1 mouse cellular context compared by ENCODE assay signal in the genomic region with DNA sequence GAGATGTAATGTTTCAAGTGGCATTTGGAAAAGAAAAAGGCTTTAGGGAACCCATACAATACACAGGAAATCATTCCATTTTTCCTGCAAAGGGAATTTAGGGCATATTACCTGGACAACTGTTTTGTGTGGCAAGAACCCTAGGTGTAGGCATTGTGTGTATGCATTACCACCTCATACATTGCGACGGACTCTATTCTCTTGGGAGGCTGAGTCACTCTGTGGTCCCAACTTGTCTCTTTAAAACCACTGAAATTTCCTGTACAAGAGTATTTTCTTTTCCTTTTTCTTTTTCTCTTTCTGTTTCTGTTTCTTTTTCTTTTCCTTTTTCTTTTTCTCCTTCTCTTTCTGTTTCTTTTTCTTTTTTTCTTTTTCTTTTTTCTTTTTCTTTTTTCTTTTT.
TF ChIP-seq lines count a peak whose summit lies in the region.

No protein-coding gene starts in this region.

TF ChIP-seq in CH12.LX, 34 proteins besides CTCF, POLR2A, EP300 and RAD21 (continued from another document):
- no peak for TF ChIP-seq ZNF384 (IDR thresholded peaks at IDR 0.05; ENCODE audit: low read depth, low read length)
- TF ChIP-seq ZC3H11A (IDR thresholded peaks at IDR 0.05; ENCODE audit: low read depth, low read length) = no peak
- no peak for TF ChIP-seq MEF2A (IDR thresholded peaks at IDR 0.05; ENCODE audit: borderline replicate concordance, low read depth, low read length)
- TF ChIP-seq MXI1 (IDR thresholded peaks at IDR 0.05; ENCODE audit: low read depth, low read length) = no peak
- TF ChIP-seq JUND (conservative IDR thresholded peaks at IDR 0.05; ENCODE audit: low read depth, low read length) = peak; percentile 44; the same call in 1 of the 2 replicates
- no peak for TF ChIP-seq SIN3A (IDR thresholded peaks at IDR 0.05; ENCODE audit: low read length)
- no peak for TF ChIP-seq SMC3 (IDR thresholded peaks at IDR 0.05; ENCODE audit: low read depth, low read length)
- no peak for TF ChIP-seq NELFE (IDR thresholded peaks at IDR 0.05; ENCODE audit: low read depth, low read length)
- no peak for TF ChIP-seq POLR2AphosphoS2 (IDR thresholded peaks at IDR 0.05; ENCODE audit: low read depth, low read length)
- TF ChIP-seq MAFK (IDR thresholded peaks at IDR 0.05; ENCODE audit: insufficient replicate concordance, low read length) = no peak
- TF ChIP-seq JUN (IDR thresholded peaks at IDR 0.05; ENCODE audit: insufficient read depth, low read depth, low read length) = peak; percentile 20; the same call in 1 of the 2 replicates
- TF ChIP-seq CHD2 (IDR thresholded peaks at IDR 0.05; ENCODE audit: low read length) = no peak
- no peak for TF ChIP-seq BHLHE40 (IDR thresholded peaks at IDR 0.05; ENCODE audit: low read depth, low read length)
- no peak for TF ChIP-seq USF1 (IDR thresholded peaks at IDR 0.05; ENCODE audit: low read depth, low read length)
- TF ChIP-seq GABPA (IDR thresholded peaks at IDR 0.05; ENCODE audit: insufficient replicate concordance, low read depth, low read length) = no peak
- no peak for TF ChIP-seq E2F4 (IDR thresholded peaks at IDR 0.05; ENCODE audit: insufficient replicate concordance, low read depth, low read length)
- peak; percentile 93 for TF ChIP-seq ETS1 (conservative IDR thresholded peaks at IDR 0.05; ENCODE audit: low read depth, low read length)
- TF ChIP-seq IRF4 (IDR thresholded peaks at IDR 0.05; ENCODE audit: low read depth, low read length) = peak; percentile 32; the same call in 1 of the 2 replicates
- no peak for TF ChIP-seq MAX (IDR thresholded peaks at IDR 0.05; ENCODE audit: low read length)
- TF ChIP-seq MYC (IDR thresholded peaks at IDR 0.05; ENCODE audit: low read depth, low read length) = no peak
